Mouse (Mus musculus): ENCODE results near the gene Col18a1.

DNA sequence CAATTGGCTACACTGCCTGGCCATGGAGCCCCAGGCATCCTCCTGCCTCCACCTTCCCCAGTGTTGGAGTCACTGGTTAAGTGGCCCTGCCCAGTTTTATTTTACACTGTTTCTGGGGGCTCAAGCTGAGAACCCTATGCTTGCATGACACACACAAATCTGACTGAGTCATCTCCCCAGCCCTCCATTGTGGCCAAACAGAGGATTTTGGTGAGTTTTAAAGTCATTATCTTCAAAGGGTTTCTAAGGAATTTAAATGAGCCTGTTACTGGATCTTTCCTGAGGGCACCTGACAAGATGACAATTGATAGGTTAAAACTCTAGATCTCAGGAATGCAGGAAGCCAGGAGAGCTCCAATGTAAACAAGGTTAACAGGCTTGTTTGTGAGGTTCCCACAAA is 27.1 kb upstream of the Col18a1 start:
- TF ChIP-seq CTCF (IDR thresholded peaks at IDR 0.05; ENCODE audit: extremely low read depth, insufficient read length, insufficient replicate concordance, low read depth, low read length) (no peak), POLR2A (IDR thresholded peaks at IDR 0.05; ENCODE audit: low read depth, low read length) (no peak)

Measured in small intestine, adult 2 months (tissue).